Mouse (Mus musculus) frontal cortex, postnatal 36 days (tissue): ENCODE measurements around the gene Spns2.

Experiments
- DNase-seq, 2 experiments: peaks; one replicate each; pipeline ENCODE4 v3.0.0; 2022; ENCODE audit warnings: low spot score in 2 of 2

The Spns2 gene

GRCm38 (mm10) chr11:72500139-72500538, 10.4 kb upstream of the Spns2 start:
- DNase-seq, result no peak

GRCm38 (mm10) chr11:72497367-72497766, 7.7 kb upstream of the Spns2 start:
- DNase-seq, result no peak

GRCm38 (mm10) chr11:72496775-72497174, 7.1 kb upstream of the Spns2 start:
- DNase-seq, result no peak

GRCm38 (mm10) chr11:72496066-72496465, 6.4 kb upstream of the Spns2 start:
- no peak for DNase-seq

GRCm38 (mm10) chr11:72494046-72494988, 4.6 kb upstream of the Spns2 start:
- DNase-seq, result no peak

GRCm38 (mm10) chr11:72491130-72491960, 1.6 kb upstream of the Spns2 start:
- DNase-seq, result peak; percentile 58 to 68

GRCm38 (mm10) chr11:72489397-72489796, 307 bp downstream of the Spns2 start:
- DNase-seq, result no peak

GRCm38 (mm10) chr11:72488753-72489271, 892 bp downstream of the Spns2 start:
- DNase-seq, result peak; percentile 75 to 80

- no peak for DNase-seq
These were observed 2.0 kb downstream of the Spns2 start for GRCm38 (mm10) chr11:72487739-72488138.

GRCm38 (mm10) chr11:72487171-72487570, 2.5 kb downstream of the Spns2 start:
- DNase-seq, result no peak

- DNase-seq, result no peak
These were observed 3.7 kb downstream of the Spns2 start for GRCm38 (mm10) chr11:72485960-72486359.

GRCm38 (mm10) chr11:72485157-72485556, 4.5 kb downstream of the Spns2 start:
- DNase-seq, result no peak

GRCm38 (mm10) chr11:72484549-72484948, 5.2 kb downstream of the Spns2 start:
- no peak for DNase-seq

- no peak for DNase-seq
These were observed 7.8 kb downstream of the Spns2 start for GRCm38 (mm10) chr11:72481952-72482351.

- DNase-seq, result no peak
These were observed 8.4 kb downstream of the Spns2 start for GRCm38 (mm10) chr11:72481313-72481712.

GRCm38 (mm10) chr11:72479499-72479898, 10.2 kb downstream of the Spns2 start:
- no peak for DNase-seq

GRCm38 (mm10) chr11:72478228-72478627, 11.5 kb downstream of the Spns2 start:
- DNase-seq, result no peak

- DNase-seq, result no peak
These were observed 12.1 kb downstream of the Spns2 start for GRCm38 (mm10) chr11:72477653-72478052.

- no peak for DNase-seq
These were observed 12.5 kb downstream of the Spns2 start for GRCm38 (mm10) chr11:72477182-72477581.

GRCm38 (mm10) chr11:72476074-72476625, 13.6 kb downstream of the Spns2 start:
- DNase-seq, result no peak

- no peak for DNase-seq
These were observed 14.3 kb downstream of the Spns2 start for GRCm38 (mm10) chr11:72475408-72475807.

GRCm38 (mm10) chr11:72474926-72475325, 14.8 kb downstream of the Spns2 start:
- DNase-seq, result no peak
